Mouse (Mus musculus) cerebellum, adult 8-10 months (tissue): ENCODE data around the gene Susd1.

ENCODE experiments used
- DNase-seq: peaks from one replicate; pipeline ENCODE4 v3.0.0; 2022

Gene Susd1

GRCm38 (mm10) chr4:59437990-59438854 lies at the start of gene Susd1:
TSS of gene Susd1 (minus strand) at chr4:59438633.
- no peak for DNase-seq

GRCm38 (mm10) chr4:59471306-59471705 lies 32.9 kb upstream of the Susd1 start:
- no peak for DNase-seq

GRCm38 (mm10) chr4:59465449-59465848 lies 27.0 kb upstream of the Susd1 start:
- no peak for DNase-seq

- no peak for DNase-seq
Measured at GRCm38 (mm10) chr4:59464661-59465060, 26.2 kb upstream of the Susd1 start.

GRCm38 (mm10) chr4:59462494-59462893 lies 24.1 kb upstream of the Susd1 start:
- DNase-seq: no peak

GRCm38 (mm10) chr4:59461116-59461727 lies 22.8 kb upstream of the Susd1 start:
- DNase-seq: no peak

- no peak for DNase-seq
Measured at GRCm38 (mm10) chr4:59459216-59459955, 21.0 kb upstream of the Susd1 start.

GRCm38 (mm10) chr4:59457941-59458340 lies 19.5 kb upstream of the Susd1 start:
- no peak for DNase-seq

GRCm38 (mm10) chr4:59457091-59457490 lies 18.7 kb upstream of the Susd1 start:
- no peak for DNase-seq

GRCm38 (mm10) chr4:59455465-59455864 lies 17.0 kb upstream of the Susd1 start:
- no peak for DNase-seq

GRCm38 (mm10) chr4:59454046-59454445 lies 15.6 kb upstream of the Susd1 start:
- DNase-seq: no peak

- DNase-seq: no peak
Measured at GRCm38 (mm10) chr4:59452503-59452933, 14.1 kb upstream of the Susd1 start.

- no peak for DNase-seq
Measured at GRCm38 (mm10) chr4:59450906-59451305, 12.5 kb upstream of the Susd1 start.

GRCm38 (mm10) chr4:59450234-59450854 lies 11.9 kb upstream of the Susd1 start:
- DNase-seq: no peak

GRCm38 (mm10) chr4:59447296-59447695 lies 8.9 kb upstream of the Susd1 start:
- no peak for DNase-seq

GRCm38 (mm10) chr4:59445516-59445915 lies 7.1 kb upstream of the Susd1 start:
- no peak for DNase-seq

GRCm38 (mm10) chr4:59444994-59445393 lies 6.6 kb upstream of the Susd1 start:
- no peak for DNase-seq

- no peak for DNase-seq
Measured at GRCm38 (mm10) chr4:59444085-59444484, 5.7 kb upstream of the Susd1 start.

GRCm38 (mm10) chr4:59441265-59441664 lies 2.8 kb upstream of the Susd1 start:
- DNase-seq: no peak

- DNase-seq: no peak
Measured at GRCm38 (mm10) chr4:59439960-59440359, 1.5 kb upstream of the Susd1 start.

GRCm38 (mm10) chr4:59439041-59439440 lies 608 bp upstream of the Susd1 start:
- DNase-seq: no peak

- no peak for DNase-seq
Measured at GRCm38 (mm10) chr4:59435951-59436350, 2.5 kb downstream of the Susd1 start.

GRCm38 (mm10) chr4:59434039-59434438 lies 4.4 kb downstream of the Susd1 start:
- no peak for DNase-seq
